Mouse (Mus musculus): ENCODE data around the gene Spsb1. TPM values are rescaled to one million over a fixed set of nuclear protein-coding genes. Genes with fewer than 3 reads are reported as not detected.

The Spsb1 gene
- polyA plus RNA-seq, 1 experiment from 2014 or later: 7.0 TPM

- Histone ChIP-seq H3K4me3 (replicated peaks; ENCODE audit: low read length) (no peak overlapping the region), H3K9me3 (ENCODE audit: control insufficient read depth, low read length) (no peaks in the 10 kb centered on the region), H3K27ac (no peak overlapping the region), H3K27me3 (ENCODE audit: control insufficient read depth, insufficient read depth, low read length) (no peaks in the 10 kb centered on the region), H3K9ac (no peak overlapping the region), H3K36me3 (replicated peaks; ENCODE audit: control insufficient read depth, insufficient read depth) (no peaks in the 10 kb centered on the region), H3K4me1 (replicated peaks; ENCODE audit: control insufficient read depth, insufficient read depth, low read length) (no peaks in the 10 kb centered on the region), H3K4me2 (replicated peaks) (no peak overlapping the region)
- no peak for DNase-seq (ENCODE audit: low spot score)
- ATAC-seq (ENCODE audit: low FRiP score): no peak
- 81% methylated on average over 4 of the region's 4 CpGs for WGBS
Observed at GRCm38 (mm10) chr4:149864395-149864794, 90.4 kb downstream of the Spsb1 start.

- Histone ChIP-seq H3K4me2 (replicated peaks) (no peak overlapping the region), H3K9me3 (ENCODE audit: control insufficient read depth, low read length) (no peaks in the 10 kb centered on the region), H3K9ac (no peak overlapping the region), H3K36me3 (replicated peaks; ENCODE audit: control insufficient read depth, insufficient read depth) (no peaks in the 10 kb centered on the region), H3K27ac (no peak overlapping the region), H3K27me3 (ENCODE audit: control insufficient read depth, insufficient read depth, low read length) (no peaks in the 10 kb centered on the region), H3K4me3 (replicated peaks; ENCODE audit: low read length) (no peak overlapping the region), H3K4me1 (replicated peaks; ENCODE audit: control insufficient read depth, insufficient read depth, low read length) (no peaks in the 10 kb centered on the region)
- no peak for ATAC-seq (ENCODE audit: low FRiP score)
- 92% methylated on average over 9 of the region's 9 CpGs for WGBS
- DNase-seq (ENCODE audit: low spot score): no peak
Observed at GRCm38 (mm10) chr4:149863522-149863921, 91.3 kb downstream of the Spsb1 start.

GRCm38 (mm10) chr4:149860393-149860792, 94.5 kb downstream of the Spsb1 start:
- H3K36me3 ChIP-seq (replicated peaks; ENCODE audit: control insufficient read depth, insufficient read depth): no peaks in the 10 kb centered on the region
- H3K9ac ChIP-seq: no peak overlapping the region
- ATAC-seq (ENCODE audit: low FRiP score) (no peak), DNase-seq (ENCODE audit: low spot score) (no peak)
- H3K4me3 ChIP-seq (replicated peaks; ENCODE audit: low read length): no peak overlapping the region
- no peaks in the 10 kb centered on the region for H3K27me3 ChIP-seq (ENCODE audit: control insufficient read depth, insufficient read depth, low read length)
- no peak overlapping the region for H3K4me2 ChIP-seq (replicated peaks)
- 74% methylated on average over 6 of the region's 6 CpGs for WGBS
- 0 out of 2 replicates have a peak, but pooled peaks cover 4% of the 10 kb centered on the region for H3K4me1 ChIP-seq (replicated peaks; ENCODE audit: control insufficient read depth, insufficient read depth, low read length)
- H3K27ac ChIP-seq: no peak overlapping the region
- no peaks in the 10 kb centered on the region for H3K9me3 ChIP-seq (ENCODE audit: control insufficient read depth, low read length)

GRCm38 (mm10) chr4:149858584-149858983, 96.3 kb downstream of the Spsb1 start:
- H3K4me2 ChIP-seq (replicated peaks): no peak overlapping the region
- no peak for ATAC-seq (ENCODE audit: low FRiP score)
- 73% methylated on average over 8 of the region's 8 CpGs for WGBS
- no peak overlapping the region for H3K27ac ChIP-seq
- no peaks in the 10 kb centered on the region for H3K9me3 ChIP-seq (ENCODE audit: control insufficient read depth, low read length)
- H3K4me1 ChIP-seq (replicated peaks; ENCODE audit: control insufficient read depth, insufficient read depth, low read length): peaks cover 18% of the 10 kb centered on the region
- no peaks in the 10 kb centered on the region for H3K27me3 ChIP-seq (ENCODE audit: control insufficient read depth, insufficient read depth, low read length)
- DNase-seq (ENCODE audit: low spot score): no peak
- H3K36me3 ChIP-seq (replicated peaks; ENCODE audit: control insufficient read depth, insufficient read depth): no peaks in the 10 kb centered on the region
- no peak overlapping the region for H3K9ac ChIP-seq
- H3K4me3 ChIP-seq (replicated peaks; ENCODE audit: low read length): no peak overlapping the region

GRCm38 (mm10) chr4:149858097-149858496, 96.7 kb downstream of the Spsb1 start:
- H3K4me3 ChIP-seq (replicated peaks; ENCODE audit: low read length): no peak overlapping the region
- H3K36me3 ChIP-seq (replicated peaks; ENCODE audit: control insufficient read depth, insufficient read depth): no peaks in the 10 kb centered on the region
- no peak for ATAC-seq (ENCODE audit: low FRiP score)
- 83% methylated on average over 6 of the region's 6 CpGs for WGBS
- no peak for DNase-seq (ENCODE audit: low spot score)
- H3K9ac ChIP-seq: no peak overlapping the region
- no peak overlapping the region for H3K4me2 ChIP-seq (replicated peaks)
- peaks cover 19% of the 10 kb centered on the region for H3K4me1 ChIP-seq (replicated peaks; ENCODE audit: control insufficient read depth, insufficient read depth, low read length)
- no peaks in the 10 kb centered on the region for H3K27me3 ChIP-seq (ENCODE audit: control insufficient read depth, insufficient read depth, low read length)
- no peak overlapping the region for H3K27ac ChIP-seq
- no peaks in the 10 kb centered on the region for H3K9me3 ChIP-seq (ENCODE audit: control insufficient read depth, low read length)

- H3K36me3 ChIP-seq (replicated peaks; ENCODE audit: control insufficient read depth, insufficient read depth): no peaks in the 10 kb centered on the region
- no peak overlapping the region for H3K9ac ChIP-seq
- ATAC-seq (ENCODE audit: low FRiP score) (no peak; the same call in 1 of the 2 replicates), DNase-seq (ENCODE audit: low spot score) (no peak)
- no peak overlapping the region for H3K4me3 ChIP-seq (replicated peaks; ENCODE audit: low read length)
- H3K27ac ChIP-seq: no peak overlapping the region
- peaks cover 19% of the 10 kb centered on the region for H3K4me1 ChIP-seq (replicated peaks; ENCODE audit: control insufficient read depth, insufficient read depth, low read length)
- no peaks in the 10 kb centered on the region for H3K9me3 ChIP-seq (ENCODE audit: control insufficient read depth, low read length)
- no peaks in the 10 kb centered on the region for H3K27me3 ChIP-seq (ENCODE audit: control insufficient read depth, insufficient read depth, low read length)
- no peak overlapping the region for H3K4me2 ChIP-seq (replicated peaks)
- 65% methylated on average over 3 of the region's 3 CpGs for WGBS
Observed at GRCm38 (mm10) chr4:149857688-149858087, 97.2 kb downstream of the Spsb1 start.

GRCm38 (mm10) chr4:149855892-149856807, 98.7 kb downstream of the Spsb1 start:
- ATAC-seq (ENCODE audit: low FRiP score) (no peak), DNase-seq (ENCODE audit: low spot score) (no peak)
- no peak overlapping the region for H3K27ac ChIP-seq
- no peaks in the 10 kb centered on the region for H3K27me3 ChIP-seq (ENCODE audit: control insufficient read depth, insufficient read depth, low read length)
- no peaks in the 10 kb centered on the region for H3K36me3 ChIP-seq (replicated peaks; ENCODE audit: control insufficient read depth, insufficient read depth)
- no peaks in the 10 kb centered on the region for H3K9me3 ChIP-seq (ENCODE audit: control insufficient read depth, low read length)
- 72% methylated on average over 19 of the region's 19 CpGs for WGBS
- no peak overlapping the region for H3K9ac ChIP-seq
- H3K4me2 ChIP-seq (replicated peaks): no peak overlapping the region
- no peak overlapping the region for H3K4me3 ChIP-seq (replicated peaks; ENCODE audit: low read length)
- peaks cover 19% of the 10 kb centered on the region for H3K4me1 ChIP-seq (replicated peaks; ENCODE audit: control insufficient read depth, insufficient read depth, low read length)

- ATAC-seq (ENCODE audit: low FRiP score) (no peak), DNase-seq (ENCODE audit: low spot score) (peak; percentile 37)
- Histone ChIP-seq H3K9ac (no peak overlapping the region), H3K4me3 (replicated peaks; ENCODE audit: low read length) (no peak overlapping the region), H3K27me3 (ENCODE audit: control insufficient read depth, insufficient read depth, low read length) (no peaks in the 10 kb centered on the region), H3K9me3 (ENCODE audit: control insufficient read depth, low read length) (no peaks in the 10 kb centered on the region), H3K27ac (peak overlapping the region; percentile 60; the same call in 1 of the 2 replicates), H3K4me2 (replicated peaks) (peak overlapping the region; percentile 54), H3K36me3 (replicated peaks; ENCODE audit: control insufficient read depth, insufficient read depth) (no peaks in the 10 kb centered on the region), H3K4me1 (replicated peaks; ENCODE audit: control insufficient read depth, insufficient read depth, low read length) (peaks cover 19% of the 10 kb centered on the region)
- 48% methylated on average over 10 of the region's 10 CpGs for WGBS
Observed at GRCm38 (mm10) chr4:149855180-149855891, 99.5 kb downstream of the Spsb1 start.

- WGBS: 59% methylated on average over 9 of the region's 9 CpGs
- ATAC-seq (ENCODE audit: low FRiP score) (peak; percentile 51; the same call in 1 of the 2 replicates), DNase-seq (ENCODE audit: low spot score) (no peak)
- no peaks in the 10 kb centered on the region for H3K36me3 ChIP-seq (replicated peaks; ENCODE audit: control insufficient read depth, insufficient read depth)
- peak overlapping the region; percentile 54 for H3K4me2 ChIP-seq (replicated peaks)
- H3K9ac ChIP-seq: peak overlapping the region; percentile 37; the same call in 1 of the 2 replicates
- H3K4me3 ChIP-seq (replicated peaks; ENCODE audit: low read length): peak overlapping the region; percentile 27
- peak overlapping the region; percentile 60 for H3K27ac ChIP-seq
- H3K27me3 ChIP-seq (ENCODE audit: control insufficient read depth, insufficient read depth, low read length): no peaks in the 10 kb centered on the region
- no peaks in the 10 kb centered on the region for H3K9me3 ChIP-seq (ENCODE audit: control insufficient read depth, low read length)
- H3K4me1 ChIP-seq (replicated peaks; ENCODE audit: control insufficient read depth, insufficient read depth, low read length): peaks cover 19% of the 10 kb centered on the region
Observed at GRCm38 (mm10) chr4:149854770-149855169, 100.1 kb downstream of the Spsb1 start.

All from hindbrain, embryonic 14.5 days (tissue).